Mouse (Mus musculus): ENCODE measurements around the gene Ubl5.

GRCm38 (mm10) chr9:20694721-20695235 is 52.1 kb downstream of the Ubl5 start:
- TF ChIP-seq CTCF (IDR thresholded peaks at IDR 0.05; ENCODE audit: borderline replicate concordance, insufficient read depth, low read length), result no peak
- TF ChIP-seq POLR2A (IDR thresholded peaks at IDR 0.05; ENCODE audit: low read depth, low read length), result no peak

Measured in embryonic fibroblast, embryonic 13.5 days (primary cell).